Mouse (Mus musculus) gastrocnemius, postnatal 36 days (tissue): ENCODE data around the gene Dscaml1. TPM values are rescaled to one million over a fixed set of nuclear protein-coding genes. Genes with fewer than 3 reads are reported as not detected.

Source experiments
- DNase-seq, 2 experiments: peaks; one replicate each; pipeline ENCODE4 v3.0.0; 2022
- intact Hi-C: fragments of 180-260 bp; cut with DNase I; formaldehyde crosslinking; loops from one replicate; pipeline ENCODE4 v1.15.1; 2025
- long read RNA-seq, 2 experiments: library from polyadenylated mRNA; stranded (forward); transcript quantifications; one replicate each; pipeline ENCODE4 v2.0.0; 2021
- total RNA-seq, 2 experiments: library from RNA; stranded (reverse); gene quantifications; 2 replicates each; pipeline ENCODE4 v1.2.3; 2021

Gene Dscaml1
- total RNA-seq, result not detected
- long read RNA-seq, experiment 1, result 0 reads
- long read RNA-seq, experiment 2, result 0 reads

GRCm38 (mm10) chr9:45426456-45426855 lies at the start of gene Dscaml1:
Gene Dscaml1, plus strand, starts transcription at chr9:45426628.
- DNase-seq, result no peak
- intact Hi-C loops, result loop anchor here (10.0 kb wide), 1 partner anchor 158 kb away; no protein-coding TSS in a partner anchor

GRCm38 (mm10) chr9:45376883-45377282 lies 49.5 kb upstream of the Dscaml1 start:
- no peak for DNase-seq
- intact Hi-C loops, result no loop called here

- intact Hi-C loops, result no loop called here
- no peak for DNase-seq
These were observed 45.8 kb upstream of the Dscaml1 start for GRCm38 (mm10) chr9:45380411-45381251.

- DNase-seq, result no peak
- intact Hi-C loops, result no loop called here
These were observed 44.1 kb upstream of the Dscaml1 start for GRCm38 (mm10) chr9:45382336-45382735.

GRCm38 (mm10) chr9:45382834-45383233 lies 43.6 kb upstream of the Dscaml1 start:
- intact Hi-C loops, result no loop called here

GRCm38 (mm10) chr9:45383883-45384282 lies 42.5 kb upstream of the Dscaml1 start:
- DNase-seq, result no peak
- intact Hi-C loops, result no loop called here

More at GRCm38 (mm10) chr9:45382834-45383233, 43.6 kb upstream of the Dscaml1 start:
- DNase-seq, result no peak

GRCm38 (mm10) chr9:45386698-45387097 lies 39.7 kb upstream of the Dscaml1 start:
- DNase-seq, result no peak
- intact Hi-C loops, result loop anchor here (5.0 kb wide), 1 partner anchor 164 kb away; no protein-coding TSS in a partner anchor

GRCm38 (mm10) chr9:45388385-45388994 lies 37.9 kb upstream of the Dscaml1 start:
- DNase-seq, result peak; percentile 79 to 85
- intact Hi-C loops, result loop anchor here (1.0 to 5.0 kb wide), 2 partner anchors 88 to 166 kb away; no protein-coding TSS in a partner anchor

- intact Hi-C loops, result loop anchor here (1.0 to 5.0 kb wide), 2 partner anchors 44 to 167 kb away; no protein-coding TSS in a partner anchor
- no peak for DNase-seq
These were observed 36.8 kb upstream of the Dscaml1 start for GRCm38 (mm10) chr9:45389596-45389995.

GRCm38 (mm10) chr9:45391299-45391698 lies 35.1 kb upstream of the Dscaml1 start:
- DNase-seq, result no peak
- intact Hi-C loops, result no loop called here

GRCm38 (mm10) chr9:45395218-45395617 lies 31.2 kb upstream of the Dscaml1 start:
- intact Hi-C loops, result no loop called here
- no peak for DNase-seq

GRCm38 (mm10) chr9:45395796-45396195 lies 30.6 kb upstream of the Dscaml1 start:
- intact Hi-C loops, result no loop called here
- no peak for DNase-seq

- intact Hi-C loops, result no loop called here
- DNase-seq, result no peak
These were observed 28.1 kb upstream of the Dscaml1 start for GRCm38 (mm10) chr9:45398336-45398735.

GRCm38 (mm10) chr9:45399434-45399833 lies 27.0 kb upstream of the Dscaml1 start, which contains the start of gene Fxyd2:
Gene Fxyd2, plus strand, starts transcription at chr9:45399669.
- intact Hi-C loops, result no loop called here
- no peak for DNase-seq

GRCm38 (mm10) chr9:45401851-45402250 lies 24.6 kb upstream of the Dscaml1 start:
- DNase-seq, result no peak
- intact Hi-C loops, result no loop called here

- no peak for DNase-seq
- intact Hi-C loops, result no loop called here
These were observed 23.5 kb upstream of the Dscaml1 start for GRCm38 (mm10) chr9:45402957-45403356.

GRCm38 (mm10) chr9:45405694-45406093 lies 20.7 kb upstream of the Dscaml1 start:
- no peak for DNase-seq
- intact Hi-C loops, result loop anchor here (5.0 kb wide), 2 partner anchors 103 to 183 kb away; no protein-coding TSS in a partner anchor

- intact Hi-C loops, result loop anchor here (5.0 kb wide), 2 partner anchors 105 to 185 kb away; no protein-coding TSS in a partner anchor
- DNase-seq, result no peak
These were observed 19.6 kb upstream of the Dscaml1 start for GRCm38 (mm10) chr9:45406808-45407207.

GRCm38 (mm10) chr9:45407706-45408675 lies 18.4 kb upstream of the Dscaml1 start:
- intact Hi-C loops, result loop anchor here (5.0 kb wide), 2 partner anchors 106 to 186 kb away; no protein-coding TSS in a partner anchor
- peak; percentile 77 to 81 for DNase-seq

GRCm38 (mm10) chr9:45410193-45410592 lies 16.2 kb upstream of the Dscaml1 start:
- intact Hi-C loops, result loop anchor here (10.0 kb wide), 1 partner anchor 475 kb away; no protein-coding TSS in a partner anchor
- no peak for DNase-seq
